Mouse (Mus musculus): ENCODE data around the gene Rbm26.

DNA sequence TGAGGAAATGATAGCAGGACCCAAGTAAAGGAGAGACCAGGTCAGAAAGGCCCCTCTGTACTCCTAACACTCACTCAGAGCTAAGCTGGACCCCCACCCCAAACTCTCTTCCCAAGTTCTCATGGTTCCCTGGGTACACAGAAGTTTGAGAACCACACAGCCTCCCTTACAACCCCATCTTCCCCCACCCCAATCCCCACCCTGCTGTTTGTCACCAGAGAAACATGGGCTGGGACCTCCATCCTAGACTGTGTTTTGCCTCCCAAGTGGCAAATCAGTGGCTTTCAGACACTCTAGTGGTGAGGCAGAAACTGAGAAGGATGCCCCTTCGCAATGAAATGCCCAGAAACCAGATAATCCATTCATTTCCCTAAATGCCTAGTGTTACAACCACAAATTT lies 15.8 kb downstream of the Rbm26 start:
- TF ChIP-seq CTCF (IDR thresholded peaks at IDR 0.05; ENCODE audit: low read depth) (no peak), EP300 (IDR thresholded peaks at IDR 0.05; ENCODE audit: low read depth) (no peak)

Measured in liver, postnatal 0 days (tissue).